Mouse (Mus musculus) E14TG2a.4 (cell line): ENCODE measurements at regions not wholly inside any gene's neighbourhood (a gene's known extent, or its start where the extent isn't known, plus 50 kb on each side); places are given as distances from the start of the nearest gene placed in this dataset.
A peak's percentile ranks its signal among the peaks of the same experiment; 100 is the strongest.

Source experiments
- H3K27me3 ChIP-seq: 2 replicates; pipeline ENCODE4 v1.6.1; 2014; ENCODE audit warnings: low read length, control low read depth; ENCODE audit not compliant: insufficient read depth
- H3K36me3 ChIP-seq: 2 replicates; pipeline ENCODE4 v1.6.1; 2014; ENCODE audit warnings: low read length, control low read depth; ENCODE audit not compliant: insufficient read depth
- H3K4me1 ChIP-seq: replicated peaks from 2 replicates; pipeline ENCODE4 v1.6.1; 2014; ENCODE audit warnings: low read depth, low read length, control low read depth
- H3K4me3 ChIP-seq: replicated peaks from 2 replicates; pipeline ENCODE4 v1.5.1; 2014; ENCODE audit warnings: mild to moderate bottlenecking, low read length
- H3K9me3 ChIP-seq: 2 replicates; pipeline ENCODE4 v1.6.1; 2014; ENCODE audit warnings: low read length, control low read depth
- CTCF ChIP-seq: conservative IDR thresholded peaks from 2 replicates; pipeline ENCODE4 v1.5.1; 2014; ENCODE audit warnings: low read length
- NANOG ChIP-seq: IDR thresholded peaks from 2 replicates; pipeline ENCODE4 v1.6.1; 2014; ENCODE audit warnings: borderline replicate concordance, low read length, mixed read lengths
- POU5F1 ChIP-seq: IDR thresholded peaks from 2 replicates; pipeline ENCODE4 v1.6.1; 2014; ENCODE audit warnings: low read length, borderline replicate concordance

- H3K4me3 ChIP-seq, result peak overlapping the region; percentile 32; the same call in 1 of the 2 replicates
Measured at GRCm38 (mm10) chr13:28781660-28782059, 171.9 kb downstream of the Sox4 start.

GRCm38 (mm10) chr13:28780462-28780861 is 173.1 kb downstream of the Sox4 start:
- Histone ChIP-seq H3K27me3 (no peaks in the 10 kb centered on the region), H3K4me1 (peaks cover 71% of the 10 kb centered on the region), H3K4me3 (peak overlapping the region; percentile 46), H3K9me3 (no peaks in the 10 kb centered on the region), H3K36me3 (no peaks in the 10 kb centered on the region)
- no peak; the same call in 1 of the 2 replicates for TF ChIP-seq POU5F1
- no peak for TF ChIP-seq CTCF
- peak; percentile 87 for TF ChIP-seq NANOG

More at GRCm38 (mm10) chr13:28781660-28782059, 171.9 kb downstream of the Sox4 start:
- Histone ChIP-seq H3K27me3 (no peaks in the 10 kb centered on the region), H3K9me3 (no peaks in the 10 kb centered on the region), H3K36me3 (no peaks in the 10 kb centered on the region), H3K4me1 (peaks cover 72% of the 10 kb centered on the region)
- no peak for TF ChIP-seq POU5F1

GRCm38 (mm10) chr13:28775142-28775815 is 178.2 kb downstream of the Sox4 start:
- Histone ChIP-seq H3K36me3 (no peaks in the 10 kb centered on the region), H3K4me3 (no peak overlapping the region), H3K4me1 (peaks cover 70% of the 10 kb centered on the region), H3K27me3 (no peaks in the 10 kb centered on the region), H3K9me3 (no peaks in the 10 kb centered on the region)
- no peak for TF ChIP-seq POU5F1
- TF ChIP-seq NANOG, result no peak
- no peak for TF ChIP-seq CTCF

GRCm38 (mm10) chr13:28774649-28775048 is 178.9 kb downstream of the Sox4 start:
- TF ChIP-seq CTCF (no peak), POU5F1 (no peak), NANOG (no peak)
- Histone ChIP-seq H3K4me3 (no peak overlapping the region), H3K9me3 (no peaks in the 10 kb centered on the region), H3K27me3 (no peaks in the 10 kb centered on the region), H3K4me1 (peaks cover 70% of the 10 kb centered on the region), H3K36me3 (no peaks in the 10 kb centered on the region)

GRCm38 (mm10) chr13:28773466-28773865 is 180.0 kb downstream of the Sox4 start:
- Histone ChIP-seq H3K36me3 (no peaks in the 10 kb centered on the region), H3K9me3 (no peaks in the 10 kb centered on the region), H3K4me1 (peaks cover 68% of the 10 kb centered on the region), H3K4me3 (no peak overlapping the region), H3K27me3 (no peaks in the 10 kb centered on the region)
- TF ChIP-seq POU5F1, result no peak
- TF ChIP-seq NANOG, result no peak
- TF ChIP-seq CTCF, result no peak

GRCm38 (mm10) chr13:28770531-28770930 is 183.0 kb downstream of the Sox4 start:
- no peaks in the 10 kb centered on the region for H3K27me3 ChIP-seq
- peaks cover 61% of the 10 kb centered on the region for H3K4me1 ChIP-seq
- no peaks in the 10 kb centered on the region for H3K36me3 ChIP-seq
- no peak overlapping the region for H3K4me3 ChIP-seq
- H3K9me3 ChIP-seq, result peaks cover 5% of the 10 kb centered on the region; the same call in 1 of the 2 replicates
- TF ChIP-seq CTCF, result no peak

GRCm38 (mm10) chr13:28770018-28770417 is 183.5 kb downstream of the Sox4 start:
- no peak for TF ChIP-seq POU5F1
- no peak for TF ChIP-seq NANOG
- TF ChIP-seq CTCF, result no peak
- Histone ChIP-seq H3K4me3 (no peak overlapping the region), H3K36me3 (no peaks in the 10 kb centered on the region)

GRCm38 (mm10) chr13:28768717-28769426 is 184.6 kb downstream of the Sox4 start:
- Histone ChIP-seq H3K36me3 (no peaks in the 10 kb centered on the region), H3K27me3 (no peaks in the 10 kb centered on the region), H3K4me3 (no peak overlapping the region), H3K4me1 (peaks cover 45% of the 10 kb centered on the region), H3K9me3 (peaks cover 5% of the 10 kb centered on the region; the same call in 1 of the 2 replicates)
- TF ChIP-seq NANOG (no peak), POU5F1 (no peak), CTCF (no peak)

More at GRCm38 (mm10) chr13:28770018-28770417, 183.5 kb downstream of the Sox4 start:
- H3K9me3 ChIP-seq, result peaks cover 5% of the 10 kb centered on the region; the same call in 1 of the 2 replicates
- peaks cover 56% of the 10 kb centered on the region for H3K4me1 ChIP-seq
- H3K27me3 ChIP-seq, result no peaks in the 10 kb centered on the region
